Mouse (Mus musculus) stomach, embryonic 16.5 days (tissue): ENCODE measurements around the gene Ppp1r14b. TPM values are rescaled to one million over a fixed set of nuclear protein-coding genes. Genes with fewer than 3 reads are reported as not detected.

Experiments used
- ATAC-seq: fragments of 200-750 bp; cut with Nextera tagmentation; 2 replicates; pipeline ENCODE4 v1.8.0; 2017; ENCODE audit warnings: moderate number of reproducible peaks, moderate TSS enrichment; ENCODE audit not compliant: insufficient read depth, low FRiP score
- H3K27ac ChIP-seq: fragments of 300-500 bp; sonication (generic); 2 replicates; pipeline ENCODE4 v1.5.1; 2014; ENCODE audit warnings: low read length
- H3K27me3 ChIP-seq: fragments of 300-500 bp; sonication (generic); 2 replicates; pipeline ENCODE4 v1.6.1; 2014; ENCODE audit warnings: low read length, control low read depth, mixed read lengths; ENCODE audit not compliant: control insufficient read depth, insufficient read depth
- H3K36me3 ChIP-seq: fragments of 300-500 bp; sonication (generic); 2 replicates; pipeline ENCODE4 v1.6.1; 2014; ENCODE audit warnings: low read length; ENCODE audit not compliant: control insufficient read depth, insufficient read depth
- H3K4me1 ChIP-seq: fragments of 300-500 bp; sonication (generic); 2 replicates; pipeline ENCODE4 v1.6.1; 2014; ENCODE audit warnings: low read length, control low read depth, mixed read lengths; ENCODE audit not compliant: control insufficient read depth, insufficient read depth
- H3K4me2 ChIP-seq: fragments of 300-500 bp; sonication (generic); 2 replicates; pipeline ENCODE4 v1.6.1; 2014; ENCODE audit warnings: low read depth, low read length, mixed read lengths
- H3K4me3 ChIP-seq: fragments of 300-500 bp; sonication (generic); replicated peaks from 2 replicates; pipeline ENCODE4 v1.5.1; 2014; ENCODE audit warnings: mild to moderate bottlenecking, low read length
- H3K9ac ChIP-seq: fragments of 300-500 bp; sonication (generic); 2 replicates; pipeline ENCODE4 v1.6.1; 2014; ENCODE audit warnings: low read length
- H3K9me3 ChIP-seq: fragments of 300-500 bp; sonication (generic); replicated peaks from 2 replicates; pipeline ENCODE4 v1.6.1; 2016; ENCODE audit warnings: low read length, control low read depth; ENCODE audit not compliant: control insufficient read depth
- WGBS: fragments of 180-500 bp; shearing (Covaris S2); extraction: QIAGEN DNeasy Blood & Tissue Kit; methylation state at CpG from one replicate; pipeline ENCODE4 v1.1.7; 2014; 5-methylcytosine and 5-hydroxymethylcytosine counted together
- polyA plus RNA-seq: library from polyadenylated mRNA; unstranded; fragments of >200 nt; fragmentation: Nextera tagmentation; extraction: Ambion mirVana; gene quantifications from 2 replicates; pipeline ENCODE4 v1.2.1, GENCODE M21; 2015

Ppp1r14b gene
- polyA plus RNA-seq, 1 experiment from 2014 or later, result 70.6 TPM

DNA sequence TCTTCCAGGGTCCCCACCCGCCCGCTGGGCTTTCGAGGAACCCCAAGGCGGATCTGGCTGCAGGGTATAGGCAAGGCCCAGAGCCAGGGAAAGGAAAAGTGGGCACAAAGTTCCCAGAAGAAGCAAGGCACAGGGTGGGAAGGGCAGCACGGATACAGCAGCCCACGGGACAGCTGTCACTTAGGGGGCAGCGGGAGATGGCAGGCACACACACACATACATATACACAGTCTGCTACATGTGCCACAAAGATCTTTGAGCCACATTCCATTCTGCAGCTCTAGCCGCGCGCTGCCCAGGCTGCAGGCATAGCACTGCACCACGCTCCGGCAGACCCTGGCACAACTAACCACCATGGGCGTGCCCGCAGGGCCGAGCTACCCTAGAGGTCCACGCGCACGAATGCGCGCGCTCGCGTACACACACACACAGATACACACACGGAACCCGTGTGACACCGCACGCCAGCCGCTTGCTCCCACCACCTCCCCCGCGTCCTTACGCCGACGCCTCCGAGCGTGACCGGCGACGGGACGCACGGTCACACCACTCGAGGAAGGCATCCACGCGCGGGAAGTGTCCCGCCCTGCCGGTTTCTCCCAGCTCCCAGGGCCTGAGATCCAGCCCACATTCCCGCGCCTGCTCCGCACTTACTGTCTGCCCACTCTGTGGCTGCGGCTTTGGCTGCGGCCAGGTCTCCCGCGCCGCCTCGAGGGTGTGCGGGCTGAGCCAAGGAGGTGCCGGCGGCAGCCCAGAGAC lies 41.2 kb upstream of the Ppp1r14b start:
- Histone ChIP-seq H3K4me3 (peak overlapping the region; percentile 42), H3K27ac (no peak overlapping the region), H3K27me3 (peaks cover 38% of the 10 kb centered on the region), H3K4me2 (peak overlapping the region; percentile 90), H3K36me3 (no peaks in the 10 kb centered on the region), H3K9me3 (no peaks in the 10 kb centered on the region), H3K9ac (peak overlapping the region; percentile 71), H3K4me1 (peaks cover 11% of the 10 kb centered on the region)
- peak; percentile 51; the same call in 1 of the 2 replicates for ATAC-seq
- WGBS, result 4% methylated on average over 58 of the region's 58 CpGs

DNA sequence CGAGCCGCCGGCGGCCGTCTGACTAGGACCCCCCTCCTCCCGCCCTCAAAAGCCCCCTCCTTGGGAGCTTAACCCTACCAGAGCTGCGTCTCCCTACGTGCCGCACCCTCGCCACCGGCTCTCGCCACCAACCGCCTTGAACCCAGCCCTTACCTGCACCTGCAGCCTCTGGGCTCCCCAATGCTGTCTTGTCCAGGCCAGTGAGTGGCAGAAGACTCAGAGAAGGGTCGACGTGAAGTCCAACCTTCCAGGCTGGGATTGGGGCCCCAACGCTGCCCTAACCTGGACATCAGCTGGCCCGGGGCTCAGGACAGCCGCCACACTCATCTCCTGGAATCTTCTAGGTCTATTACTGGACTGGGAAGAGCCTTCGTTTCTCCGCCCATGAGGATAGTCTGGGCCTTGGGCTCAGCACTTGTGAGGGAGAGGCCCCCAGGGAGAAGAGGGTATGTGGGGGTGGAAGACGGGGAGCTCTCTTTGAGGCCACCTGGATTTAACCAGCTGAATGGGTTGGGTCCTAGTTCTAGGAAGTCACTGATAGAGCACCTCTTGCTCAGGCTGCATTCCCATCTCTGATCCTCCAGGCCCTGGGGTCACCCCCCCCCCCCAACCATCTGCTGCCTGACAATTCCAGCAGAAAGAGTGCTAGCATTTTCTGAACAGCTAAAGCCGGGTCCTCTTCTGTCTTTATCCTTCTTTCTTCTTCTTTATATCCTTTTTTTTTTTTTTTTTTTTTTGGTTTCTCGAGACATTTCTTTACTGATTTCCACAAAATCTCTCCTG lies 40.4 kb upstream of the Ppp1r14b start, which contains the start of gene Kcnk4:
Gene Kcnk4, minus strand, starts transcription at position 321 of the 783 bp plus-strand sequence.
- peaks cover 38% of the 10 kb centered on the region for H3K27me3 ChIP-seq
- H3K9me3 ChIP-seq, result no peaks in the 10 kb centered on the region
- peak within 1 kb of the TSS; percentile 42 for H3K4me3 ChIP-seq
- H3K4me1 ChIP-seq, result peaks cover 11% of the 10 kb centered on the region
- H3K9ac ChIP-seq, result peak within 1 kb of the TSS; percentile 71
- no peak for ATAC-seq
- WGBS, result 11% methylated on average over 23 of the region's 23 CpGs
- H3K27ac ChIP-seq, result no peak within 1 kb of the TSS
- H3K4me2 ChIP-seq, result peak within 1 kb of the TSS; percentile 90
- H3K36me3 ChIP-seq, result no peaks in the 10 kb centered on the region

GRCm38 (mm10) chr19:6936299-6936698 lies 38.5 kb upstream of the Ppp1r14b start:
- WGBS, result 24% methylated on average over 3 of the region's 3 CpGs
- peaks cover 38% of the 10 kb centered on the region for H3K27me3 ChIP-seq

DNA sequence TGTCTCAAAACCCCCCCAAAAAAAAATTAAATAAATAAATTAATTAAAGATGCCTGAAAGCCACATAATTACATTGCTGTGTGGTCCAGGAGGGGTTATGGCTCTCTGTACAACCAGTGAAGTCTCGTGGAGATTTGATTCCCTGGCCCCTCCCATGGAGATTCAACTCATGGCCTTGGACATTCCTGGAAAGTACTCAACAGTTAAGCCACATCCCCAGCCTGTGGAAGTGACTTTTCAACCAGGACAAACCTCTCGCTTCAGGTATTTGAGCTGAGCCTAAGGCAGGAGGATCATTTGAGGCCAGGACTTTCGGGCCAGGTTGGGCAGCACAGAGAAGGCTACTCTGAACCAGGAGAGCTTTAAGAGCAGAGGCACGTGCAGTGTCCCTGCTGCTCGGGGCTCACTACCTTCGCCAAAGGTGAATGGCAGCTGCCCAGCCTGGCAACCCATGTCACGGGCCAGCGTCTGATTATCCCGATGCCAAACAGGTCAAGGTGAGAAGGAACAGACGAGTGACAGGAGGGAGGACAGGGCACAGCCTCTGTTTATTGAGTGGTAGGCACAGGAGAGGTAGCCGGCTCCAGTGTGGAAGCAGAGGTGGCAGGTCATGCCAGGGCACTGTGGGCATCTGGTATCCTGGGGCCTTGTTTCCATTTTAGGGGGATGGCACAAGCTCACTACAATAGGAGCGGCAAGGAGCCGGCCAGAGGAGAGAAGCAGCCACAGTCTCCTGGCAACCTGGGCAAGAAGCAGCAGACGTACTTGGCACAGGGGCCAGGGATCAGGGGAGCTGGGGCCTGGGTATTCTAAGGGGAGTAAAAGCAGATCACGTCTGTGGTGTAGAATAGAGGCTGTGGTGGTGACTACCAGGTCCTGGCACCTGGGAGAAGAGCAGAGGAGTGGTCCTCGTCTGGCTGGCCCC lies 37.0 kb upstream of the Ppp1r14b start:
- ATAC-seq, result no peak
- Histone ChIP-seq H3K36me3 (no peaks in the 10 kb centered on the region), H3K27me3 (peaks cover 28% of the 10 kb centered on the region), H3K4me1 (peaks cover 23% of the 10 kb centered on the region), H3K4me3 (no peak overlapping the region), H3K9ac (no peak overlapping the region), H3K9me3 (no peaks in the 10 kb centered on the region), H3K4me2 (no peak overlapping the region), H3K27ac (no peak overlapping the region)
- 81% methylated on average over 16 of the region's 16 CpGs for WGBS

More at GRCm38 (mm10) chr19:6936299-6936698, 38.5 kb upstream of the Ppp1r14b start:
- H3K4me3 ChIP-seq, result no peak overlapping the region
- no peak overlapping the region for H3K9ac ChIP-seq
- ATAC-seq, result no peak
- H3K27ac ChIP-seq, result no peak overlapping the region
- H3K4me2 ChIP-seq, result no peak overlapping the region
- H3K36me3 ChIP-seq, result no peaks in the 10 kb centered on the region
- H3K9me3 ChIP-seq, result no peaks in the 10 kb centered on the region
- H3K4me1 ChIP-seq, result peaks cover 21% of the 10 kb centered on the region

DNA sequence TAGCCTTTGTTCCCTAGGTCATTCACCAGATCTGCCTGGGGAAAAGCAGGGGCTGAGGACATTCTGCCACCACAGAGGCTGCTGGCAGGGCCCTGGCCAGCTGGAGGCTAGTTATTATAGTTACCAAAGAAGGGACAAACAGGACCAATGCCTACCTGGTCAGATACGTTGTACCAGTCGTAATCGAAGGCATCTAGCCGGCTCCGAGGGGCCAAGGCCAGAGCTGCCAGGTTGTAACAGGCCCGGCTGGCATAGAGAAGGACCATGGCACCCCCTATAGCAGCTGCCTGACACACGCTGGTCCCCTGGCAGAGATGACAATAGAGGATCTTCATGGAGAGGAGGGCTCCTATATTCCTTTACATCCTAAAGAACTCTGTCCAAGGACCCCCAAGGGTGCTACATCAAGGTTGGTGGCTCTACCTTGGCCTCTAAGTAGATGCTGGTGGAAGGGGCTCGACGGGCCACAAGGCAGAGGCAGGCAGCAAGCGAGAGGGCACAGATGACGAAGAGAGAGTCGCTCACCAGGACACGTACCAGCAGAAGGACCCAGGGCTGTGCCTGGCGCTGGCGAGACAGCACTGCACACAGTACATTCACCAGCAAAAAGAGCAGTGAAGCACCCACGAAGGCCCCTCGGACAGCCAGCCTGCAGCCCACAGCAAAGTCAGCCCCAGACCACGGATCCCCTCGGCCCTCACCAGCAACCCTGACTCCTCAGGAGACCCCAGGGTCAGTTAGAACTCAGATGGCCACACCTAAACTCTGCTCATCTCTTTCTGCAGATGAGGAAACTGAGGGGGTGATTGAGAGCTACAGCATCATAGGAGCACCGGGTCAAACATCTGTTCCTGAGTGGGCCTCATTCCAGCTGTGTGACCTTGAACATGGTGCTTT lies 35.4 kb upstream of the Ppp1r14b start:
- H3K9me3 ChIP-seq, result no peaks in the 10 kb centered on the region
- H3K4me1 ChIP-seq, result peaks cover 21% of the 10 kb centered on the region
- H3K36me3 ChIP-seq, result no peaks in the 10 kb centered on the region
- no peak overlapping the region for H3K27ac ChIP-seq
- H3K4me2 ChIP-seq, result no peak overlapping the region
- ATAC-seq, result no peak
- H3K4me3 ChIP-seq, result no peak overlapping the region
- H3K9ac ChIP-seq, result 0 out of 2 replicates have a peak overlapping the region, but pooled peaks have one; percentile 93
- 90% methylated on average over 20 of the region's 20 CpGs for WGBS
- H3K27me3 ChIP-seq, result peaks cover 12% of the 10 kb centered on the region

GRCm38 (mm10) chr19:6940396-6941351 lies 34.1 kb upstream of the Ppp1r14b start:
- H3K27ac ChIP-seq, result peak overlapping the region; percentile 71
- ATAC-seq, result peak; percentile 0; the same call in 1 of the 2 replicates
- H3K9me3 ChIP-seq, result no peaks in the 10 kb centered on the region
- peaks cover 6% of the 10 kb centered on the region; the same call in 1 of the 2 replicates for H3K27me3 ChIP-seq
- H3K4me1 ChIP-seq, result peaks cover 21% of the 10 kb centered on the region
- peak overlapping the region; percentile 93 for H3K9ac ChIP-seq
- WGBS, result 17% methylated on average over 29 of the region's 29 CpGs
- H3K4me2 ChIP-seq, result peak overlapping the region; percentile 98
- H3K4me3 ChIP-seq, result peak overlapping the region; percentile 76
- no peaks in the 10 kb centered on the region for H3K36me3 ChIP-seq

- Histone ChIP-seq H3K9ac (peak within 1 kb of the TSS; percentile 93), H3K27ac (peak within 1 kb of the TSS; percentile 97), H3K27me3 (no peaks in the 10 kb centered on the region), H3K4me3 (peak within 1 kb of the TSS; percentile 76), H3K4me1 (peaks cover 21% of the 10 kb centered on the region), H3K4me2 (peak within 1 kb of the TSS; percentile 98), H3K36me3 (no peaks in the 10 kb centered on the region), H3K9me3 (no peaks in the 10 kb centered on the region)
- peak; percentile 81 for ATAC-seq
- under 1% methylated on average over 83 of the region's 83 CpGs for WGBS
Observed at GRCm38 (mm10) chr19:6941372-6942248, 33.2 kb upstream of the Ppp1r14b start, which contains the start of gene Bad. Gene Bad (plus strand): TSS chr19:6941861.
